Mouse (Mus musculus) bone marrow, adult 2 months (tissue): Measurements from ENCODE around the gene Atp8b4.

Experiments used
- CTCF ChIP-seq: fragments of 200-500 bp; IDR thresholded peaks from 2 replicates; pipeline ENCODE4 v1.5.1; 2011; ENCODE audit warnings: low read length, control low read depth; ENCODE audit not compliant: control insufficient read depth, insufficient read depth
- POLR2A ChIP-seq: fragments of 200-500 bp; IDR thresholded peaks from 2 replicates; pipeline ENCODE4 v1.6.1; 2011; ENCODE audit warnings: low read depth, mild to moderate bottlenecking, control low read depth, low read length, borderline replicate concordance; ENCODE audit not compliant: control insufficient read depth

GRCm38 (mm10) chr2:126450210-126450936 is 50.1 kb downstream of the Atp8b4 start:
- no peak for TF ChIP-seq CTCF
- no peak for TF ChIP-seq POLR2A
